Mouse (Mus musculus) ES-Bruce4 (cell line): ENCODE results near the gene Pdrg1. TPM values are rescaled to one million over a fixed set of nuclear protein-coding genes. Genes with fewer than 3 reads are reported as not detected.

Source experiments
- H3K27ac ChIP-seq: 2 replicates; pipeline ENCODE4 v1.5.1; 2012; ENCODE audit warnings: low read length, inconsistent platforms; ENCODE audit not compliant: insufficient read depth
- H3K27me3 ChIP-seq: 2 replicates; pipeline ENCODE4 v1.6.1; 2012; ENCODE audit warnings: mild to moderate bottlenecking, low read length, inconsistent platforms; ENCODE audit not compliant: control insufficient read depth, poor library complexity, insufficient read depth, severe bottlenecking
- H3K36me3 ChIP-seq: 2 replicates; pipeline ENCODE4 v1.6.1; 2012; ENCODE audit warnings: inconsistent platforms, mild to moderate bottlenecking, low read length, moderate library complexity; ENCODE audit not compliant: control insufficient read depth, poor library complexity, insufficient read depth, severe bottlenecking
- H3K4me1 ChIP-seq: one replicate; pipeline ENCODE4 v1.8.1; 2011; ENCODE audit warnings: low read length; ENCODE audit not compliant: control insufficient read depth, insufficient read depth
- H3K4me3 ChIP-seq: 2 replicates; pipeline ENCODE4 v1.5.1; 2011; ENCODE audit warnings: low read depth, mild to moderate bottlenecking, low read length
- H3K9ac ChIP-seq: 2 replicates; pipeline ENCODE4 v1.6.1; 2012; ENCODE audit warnings: low read depth, mild to moderate bottlenecking, inconsistent platforms; ENCODE audit not compliant: poor library complexity, severe bottlenecking
- H3K9me3 ChIP-seq: replicated peaks from 2 replicates; pipeline ENCODE4 v1.6.1; 2012; ENCODE audit warnings: mild to moderate bottlenecking, low read length, inconsistent platforms; ENCODE audit not compliant: control insufficient read depth, poor library complexity, insufficient read depth, severe bottlenecking
- CTCF ChIP-seq: IDR thresholded peaks from one replicate; pipeline ENCODE4 v1.8.1; 2011; ENCODE audit warnings: low read depth, low read length
- EP300 ChIP-seq: IDR thresholded peaks from 2 replicates; pipeline ENCODE4 v1.6.1; 2011; ENCODE audit warnings: low read depth, low read length; ENCODE audit not compliant: insufficient read depth
- POLR2A ChIP-seq: IDR thresholded peaks from one replicate; pipeline ENCODE4 v1.8.1; 2011; ENCODE audit warnings: low read length; ENCODE audit not compliant: insufficient read depth
- polyA plus RNA-seq: library from polyadenylated mRNA; stranded (reverse); fragments of >200 nt; gene quantifications from 2 replicates; pipeline ENCODE4 v1.2.4, GENCODE M21; 2011; ENCODE audit warnings: low read depth; ENCODE audit not compliant: missing spikeins, insufficient read depth, insufficient read length

Pdrg1 gene
- polyA plus RNA-seq, 1 experiment = 44.2 TPM

- no peak for TF ChIP-seq CTCF
- no peak for TF ChIP-seq POLR2A
- no peak for TF ChIP-seq EP300
- no peaks in the 10 kb centered on the region for H3K4me1 ChIP-seq
- H3K4me3 ChIP-seq = no peak overlapping the region
- no peaks in the 10 kb centered on the region for H3K36me3 ChIP-seq
- no peak overlapping the region for H3K27ac ChIP-seq
- 0 out of 2 replicates have a peak, but pooled peaks cover 2% of the 10 kb centered on the region for H3K27me3 ChIP-seq
- H3K9ac ChIP-seq = no peak overlapping the region
- H3K9me3 ChIP-seq = no peaks in the 10 kb centered on the region
Observed at GRCm38 (mm10) chr2:153026052-153026451, 10.8 kb upstream of the Pdrg1 start.

GRCm38 (mm10) chr2:153022855-153023254, 7.6 kb upstream of the Pdrg1 start:
- H3K27ac ChIP-seq = no peak overlapping the region
- H3K4me1 ChIP-seq = peaks cover 3% of the 10 kb centered on the region
- TF ChIP-seq POLR2A (no peak), CTCF (no peak), EP300 (no peak)
- no peaks in the 10 kb centered on the region for H3K9me3 ChIP-seq
- no peaks in the 10 kb centered on the region for H3K36me3 ChIP-seq
- no peak overlapping the region for H3K9ac ChIP-seq
- H3K27me3 ChIP-seq = 0 out of 2 replicates have a peak, but pooled peaks cover 2% of the 10 kb centered on the region
- H3K4me3 ChIP-seq = no peak overlapping the region

DNA sequence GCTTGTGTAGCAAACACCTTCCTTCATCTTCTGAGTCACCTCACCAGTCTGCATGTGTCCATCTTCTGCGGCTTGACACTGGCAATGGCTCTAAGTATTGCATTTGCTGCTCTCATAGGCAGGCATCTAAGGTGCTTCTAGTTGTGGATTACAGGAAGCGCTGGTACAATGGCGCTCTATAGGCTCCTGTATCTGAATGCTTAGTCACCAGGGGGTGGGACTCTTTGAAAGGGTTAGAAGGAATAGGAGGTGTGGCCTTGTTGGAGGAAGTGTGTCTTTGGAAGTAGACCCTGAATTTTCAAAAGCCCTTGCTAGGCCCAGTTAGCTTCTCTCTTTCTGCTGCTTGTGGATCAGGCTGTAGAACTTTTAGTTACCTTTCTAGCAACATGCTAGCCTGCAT, 5.9 kb upstream of the Pdrg1 start:
- no peak for TF ChIP-seq CTCF
- no peak for TF ChIP-seq POLR2A
- no peak for TF ChIP-seq EP300
- H3K9ac ChIP-seq = no peak overlapping the region

DNA sequence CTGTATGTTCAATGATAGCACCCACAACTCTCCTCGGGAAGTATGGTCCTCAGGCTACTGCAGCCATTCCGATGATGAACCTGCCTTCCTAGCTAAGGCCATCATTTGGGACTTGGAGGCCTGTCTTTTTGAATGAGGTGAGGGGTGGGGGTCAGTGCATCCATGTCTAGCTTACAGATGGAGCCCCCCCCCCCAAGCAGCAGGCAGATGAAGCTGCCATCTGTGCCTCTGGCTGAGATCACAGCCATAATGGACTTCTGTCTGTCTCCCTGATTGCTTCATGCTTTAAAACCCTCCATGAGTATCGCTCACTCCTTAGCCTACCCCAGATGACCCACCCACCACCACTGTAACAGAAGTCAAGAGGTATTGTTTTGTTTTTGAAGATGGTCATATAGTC, 4.1 kb upstream of the Pdrg1 start:
- Histone ChIP-seq H3K9me3 (no peaks in the 10 kb centered on the region), H3K9ac (no peak overlapping the region), H3K27ac (no peak overlapping the region), H3K4me1 (peaks cover 3% of the 10 kb centered on the region), H3K27me3 (no peaks in the 10 kb centered on the region), H3K36me3 (no peaks in the 10 kb centered on the region), H3K4me3 (no peak overlapping the region)
- TF ChIP-seq EP300 = no peak

More for the DNA sequence above, 5.9 kb upstream of the Pdrg1 start:
- no peaks in the 10 kb centered on the region for H3K36me3 ChIP-seq
- H3K4me3 ChIP-seq = no peak overlapping the region
- no peak overlapping the region for H3K27ac ChIP-seq
- H3K27me3 ChIP-seq = no peaks in the 10 kb centered on the region
- peaks cover 3% of the 10 kb centered on the region for H3K4me1 ChIP-seq
- no peaks in the 10 kb centered on the region for H3K9me3 ChIP-seq

- Histone ChIP-seq H3K36me3 (0 out of 2 replicates have a peak, but pooled peaks cover 3% of the 10 kb centered on the region), H3K4me1 (peaks cover 3% of the 10 kb centered on the region), H3K27me3 (no peaks in the 10 kb centered on the region), H3K9ac (no peak overlapping the region), H3K9me3 (no peaks in the 10 kb centered on the region), H3K27ac (no peak overlapping the region), H3K4me3 (no peak overlapping the region)
- TF ChIP-seq POLR2A (no peak), EP300 (no peak), CTCF (no peak)
Observed at GRCm38 (mm10) chr2:153016786-153017185, 1.6 kb upstream of the Pdrg1 start.

GRCm38 (mm10) chr2:153015804-153016203, 577 bp upstream of the Pdrg1 start:
- H3K4me3 ChIP-seq = no peak overlapping the region
- no peak overlapping the region for H3K9ac ChIP-seq

More at GRCm38 (mm10) chr2:153015804-153016203, 577 bp upstream of the Pdrg1 start:
- TF ChIP-seq POLR2A (no peak), CTCF (no peak), EP300 (no peak)
- Histone ChIP-seq H3K4me1 (peaks cover 3% of the 10 kb centered on the region), H3K9me3 (no peaks in the 10 kb centered on the region), H3K27ac (no peak overlapping the region), H3K27me3 (no peaks in the 10 kb centered on the region), H3K36me3 (0 out of 2 replicates have a peak, but pooled peaks cover 4% of the 10 kb centered on the region)
